Mouse (Mus musculus) inflammation-experienced regulatory T-cells (primary cell): ENCODE data around the gene Rgma. TPM values are rescaled to one million over a fixed set of nuclear protein-coding genes. Genes with fewer than 3 reads are reported as not detected.

Experiments
- polyA plus RNA-seq, 2 experiments: library from polyadenylated mRNA; unstranded; fragments of 100-300 nt; shearing (Covaris generic); gene quantifications; one replicate each; pipeline ENCODE4 v1.2.1; 2017

Rgma gene
- under 1 TPM in 1 of 2 experiments, not detected in 1; 0.16 TPM for polyA plus RNA-seq

GRCm38 (mm10) chr7:73375257-73376100 is at the start of gene Rgma:
Gene Rgma, plus strand, starts transcription at chr7:73375509.

Other genes starting within 250 kb of the Rgma start
- gene Chd2, start 166.3 kb downstream of the Rgma start, polyA plus RNA-seq: 100 to 1,000 TPM; 202 to 258 TPM